Mouse (Mus musculus) heart, embryonic 12.5 days (tissue): ENCODE results near the gene Ric1. TPM values are rescaled to one million over a fixed set of nuclear protein-coding genes. Genes with fewer than 3 reads are reported as not detected.

Experiments
- ATAC-seq: fragments of 200-750 bp; cut with Nextera tagmentation; 2 replicates; pipeline ENCODE4 v1.8.0; 2017; ENCODE audit warnings: moderate TSS enrichment, moderate library complexity; ENCODE audit not compliant: insufficient number of reproducible peaks, low FRiP score
- H3K27ac ChIP-seq: fragments of 300-500 bp; sonication (generic); 2 replicates; pipeline ENCODE4 v1.5.1; 2016; ENCODE audit warnings: mild to moderate bottlenecking, moderate library complexity; ENCODE audit not compliant: poor library complexity, severe bottlenecking
- H3K27me3 ChIP-seq: fragments of 300-500 bp; sonication (generic); replicated peaks from 2 replicates; pipeline ENCODE4 v1.6.1; 2016; ENCODE audit warnings: mild to moderate bottlenecking, moderate library complexity
- H3K36me3 ChIP-seq: fragments of 300-500 bp; sonication (generic); 2 replicates; pipeline ENCODE4 v1.6.1; 2016; ENCODE audit warnings: mild to moderate bottlenecking, moderate library complexity
- H3K4me1 ChIP-seq: fragments of 300-500 bp; sonication (generic); replicated peaks from 2 replicates; pipeline ENCODE4 v1.6.1; 2016; ENCODE audit warnings: mild to moderate bottlenecking
- H3K4me2 ChIP-seq: fragments of 300-500 bp; sonication (generic); 2 replicates; pipeline ENCODE4 v1.6.1; 2016; ENCODE audit warnings: mild to moderate bottlenecking, moderate library complexity
- H3K4me3 ChIP-seq: fragments of 300-500 bp; sonication (generic); 2 replicates; pipeline ENCODE4 v1.5.1; 2016; ENCODE audit warnings: mild to moderate bottlenecking
- H3K9ac ChIP-seq: fragments of 300-500 bp; sonication (generic); 2 replicates; pipeline ENCODE4 v1.6.1; 2016; ENCODE audit warnings: mild to moderate bottlenecking, moderate library complexity
- H3K9me3 ChIP-seq: fragments of 300-500 bp; sonication (generic); replicated peaks from 2 replicates; pipeline ENCODE4 v1.6.1; 2016; ENCODE audit warnings: mild to moderate bottlenecking, moderate library complexity
- WGBS: fragments of 180-500 bp; shearing (Covaris S2); methylation state at CpG from one replicate; pipeline ENCODE4 v1.1.7; 2016; 5-methylcytosine and 5-hydroxymethylcytosine counted together
- polyA plus RNA-seq: library from polyadenylated mRNA; unstranded; fragments of >200 nt; fragmentation: Nextera tagmentation; extraction: Ambion mirVana; gene quantifications from 2 replicates; pipeline ENCODE4 v1.2.1, GENCODE M21; 2016

Gene Ric1
- polyA plus RNA-seq, 1 experiment from 2014 or later = 7.5 TPM

DNA sequence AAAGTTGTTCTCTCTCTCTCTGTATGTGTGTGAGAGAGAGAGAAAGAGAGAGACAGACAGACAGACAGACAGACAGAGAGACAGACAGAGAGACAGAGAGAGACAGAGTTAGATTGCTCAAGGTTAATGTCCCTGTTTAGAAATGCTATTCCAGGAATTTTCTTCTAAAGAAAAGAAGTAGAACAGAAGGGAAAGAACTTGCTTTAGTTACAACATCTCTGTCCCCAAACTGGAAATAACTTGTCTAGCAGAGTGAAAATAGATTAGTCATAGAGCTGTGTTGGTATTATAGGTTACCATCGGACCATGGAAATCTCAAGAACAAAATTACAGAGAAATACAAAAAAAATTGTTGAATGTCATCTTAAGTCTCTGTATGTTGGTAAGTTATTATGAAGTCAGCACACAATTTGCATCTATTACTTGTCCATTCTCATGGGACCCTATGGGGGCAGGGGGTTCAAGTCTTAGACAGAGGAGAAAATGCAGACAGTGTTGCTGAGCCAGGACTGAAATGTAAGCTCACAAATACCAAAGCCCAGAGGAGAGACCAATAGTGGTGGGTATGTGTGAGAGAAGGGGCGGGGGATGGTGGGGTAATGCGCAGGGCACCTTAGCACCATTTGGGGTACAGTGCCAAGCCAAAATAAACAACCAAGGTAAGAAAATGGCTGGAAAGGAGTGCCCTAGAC, 36.7 kb upstream of the Ric1 start:
- no peak overlapping the region for H3K4me3 ChIP-seq
- H3K4me1 ChIP-seq = peaks cover 10% of the 10 kb centered on the region
- H3K9me3 ChIP-seq = no peaks in the 10 kb centered on the region
- H3K36me3 ChIP-seq = no peaks in the 10 kb centered on the region
- 88% methylated on average over 3 of the region's 3 CpGs for WGBS
- no peak overlapping the region for H3K4me2 ChIP-seq
- H3K27me3 ChIP-seq = no peaks in the 10 kb centered on the region
- no peak for ATAC-seq
- no peak overlapping the region for H3K9ac ChIP-seq
- H3K27ac ChIP-seq = no peak overlapping the region

DNA sequence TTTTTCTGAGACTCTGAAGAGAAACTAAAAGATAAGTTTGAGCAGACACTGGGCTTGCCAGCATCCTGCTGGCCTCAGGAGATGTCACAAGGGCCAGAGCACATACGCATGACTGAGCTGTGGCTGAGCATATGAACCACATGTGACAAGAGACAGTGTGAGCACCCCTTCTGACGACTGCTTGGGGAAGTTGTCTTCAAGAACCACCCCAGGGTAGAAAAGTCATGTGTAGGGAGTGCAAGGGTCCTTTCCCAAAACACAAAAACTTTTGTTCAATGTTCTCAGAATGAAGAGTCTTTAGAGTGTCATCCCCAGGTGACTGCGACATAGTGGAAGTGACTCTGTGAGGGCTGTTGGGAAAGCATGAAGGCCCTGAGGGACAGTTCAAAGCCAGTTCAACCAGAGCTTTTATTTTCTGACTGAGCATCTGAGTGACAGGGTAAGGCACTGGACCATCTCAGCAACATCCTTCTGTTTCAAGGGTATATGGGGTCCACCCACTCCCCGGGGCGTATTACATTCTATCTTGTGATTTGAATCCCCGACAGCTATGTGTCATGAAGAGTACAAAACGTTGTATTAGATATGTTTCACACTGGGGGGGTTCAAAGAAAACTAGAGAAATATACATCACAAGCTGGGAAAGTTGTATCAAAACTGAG, 35.4 kb upstream of the Ric1 start:
- no peak overlapping the region for H3K4me2 ChIP-seq
- H3K4me1 ChIP-seq = peaks cover 10% of the 10 kb centered on the region
- no peak overlapping the region for H3K9ac ChIP-seq
- H3K27me3 ChIP-seq = no peaks in the 10 kb centered on the region
- H3K9me3 ChIP-seq = no peaks in the 10 kb centered on the region
- no peaks in the 10 kb centered on the region for H3K36me3 ChIP-seq
- 79% methylated on average over 7 of the region's 7 CpGs for WGBS
- H3K4me3 ChIP-seq = no peak overlapping the region
- ATAC-seq = no peak
- H3K27ac ChIP-seq = no peak overlapping the region

DNA sequence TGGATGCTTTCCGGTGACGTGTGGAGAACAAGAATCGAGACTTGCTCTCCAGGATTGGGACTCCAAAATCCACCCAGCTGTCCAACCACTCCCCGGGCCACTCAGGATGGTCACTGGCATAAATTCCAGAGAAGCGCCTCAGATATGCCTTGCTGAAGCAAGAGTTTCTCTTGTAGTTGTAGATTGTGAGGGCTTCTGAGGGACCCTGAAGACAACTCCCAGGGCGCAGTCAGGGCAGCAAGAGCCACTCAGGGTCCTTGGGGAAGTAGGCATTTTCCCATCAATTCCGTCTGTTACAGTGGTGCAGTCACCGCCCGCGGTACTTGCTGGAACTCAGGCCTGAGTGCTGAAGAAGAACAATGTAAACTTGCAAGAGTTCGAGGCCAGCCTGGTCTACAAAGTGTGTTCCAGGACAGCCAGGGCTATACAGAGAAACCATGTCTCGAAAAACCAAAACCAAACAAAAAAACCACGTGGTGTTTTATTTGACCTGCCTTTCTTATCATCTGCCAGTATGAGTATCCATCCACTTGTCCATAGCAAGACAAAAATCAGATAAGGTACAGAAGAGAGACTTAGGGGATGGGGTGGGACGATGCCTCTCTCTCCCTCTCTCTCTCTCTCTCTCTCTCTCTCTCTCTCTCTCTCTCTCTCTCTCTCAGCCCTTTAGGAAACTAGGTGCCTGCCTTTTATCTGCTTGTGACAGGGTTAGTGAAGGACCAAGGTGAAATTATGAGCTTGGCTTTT, 34.6 kb upstream of the Ric1 start:
- H3K4me3 ChIP-seq = no peak overlapping the region
- no peak overlapping the region for H3K27ac ChIP-seq
- no peak for ATAC-seq
- H3K4me2 ChIP-seq = no peak overlapping the region
- 79% methylated on average over 14 of the region's 14 CpGs for WGBS
- H3K9me3 ChIP-seq = no peaks in the 10 kb centered on the region
- no peaks in the 10 kb centered on the region for H3K27me3 ChIP-seq
- no peak overlapping the region for H3K9ac ChIP-seq
- H3K4me1 ChIP-seq = peaks cover 10% of the 10 kb centered on the region
- H3K36me3 ChIP-seq = no peaks in the 10 kb centered on the region

DNA sequence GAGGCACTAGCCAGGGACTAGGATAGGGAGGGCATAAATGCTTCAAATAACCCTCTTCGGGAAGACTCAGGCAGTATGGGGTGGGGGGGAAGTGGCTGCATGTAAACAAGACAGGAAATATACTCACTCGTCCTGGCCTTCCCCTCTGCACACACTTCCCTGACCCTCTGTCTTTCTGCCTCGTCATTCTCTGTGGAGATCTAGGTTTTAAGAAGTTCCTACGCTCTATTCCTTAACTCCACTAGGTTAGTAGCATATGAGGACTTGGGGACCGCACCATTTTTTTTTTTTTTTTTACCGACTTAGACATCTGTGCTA, 34.0 kb upstream of the Ric1 start:
- Histone ChIP-seq H3K4me3 (no peak overlapping the region), H3K4me2 (no peak overlapping the region), H3K36me3 (no peaks in the 10 kb centered on the region), H3K27me3 (no peaks in the 10 kb centered on the region), H3K4me1 (peaks cover 10% of the 10 kb centered on the region), H3K9me3 (no peaks in the 10 kb centered on the region), H3K27ac (no peak overlapping the region), H3K9ac (no peak overlapping the region)
- no peak for ATAC-seq
- 47% methylated on average over 6 of the region's 6 CpGs for WGBS

DNA sequence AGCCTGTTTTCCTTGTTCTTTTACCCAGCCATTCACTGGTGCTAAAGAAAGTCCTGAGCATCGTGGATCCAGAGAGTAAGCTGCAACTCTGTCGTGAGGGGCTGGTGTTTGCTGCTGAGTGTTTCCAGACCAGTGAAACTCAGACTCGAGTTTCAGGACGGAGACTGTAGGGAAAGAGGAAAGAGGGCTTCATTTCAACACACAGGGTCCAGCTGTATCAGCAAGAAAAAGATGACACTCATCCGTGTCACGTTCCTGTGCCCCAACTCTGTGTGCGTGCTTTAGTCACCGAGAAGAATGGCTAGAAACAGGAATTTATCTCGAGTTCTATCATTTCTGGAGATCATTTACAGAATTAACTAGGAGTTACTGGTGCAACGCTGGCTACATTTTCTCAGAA, 33.7 kb upstream of the Ric1 start:
- H3K27ac ChIP-seq = no peak overlapping the region
- peaks cover 10% of the 10 kb centered on the region for H3K4me1 ChIP-seq
- no peak overlapping the region for H3K4me3 ChIP-seq
- H3K9me3 ChIP-seq = no peaks in the 10 kb centered on the region
- no peak overlapping the region for H3K9ac ChIP-seq
- WGBS = 42% methylated on average over 10 of the region's 10 CpGs
- H3K36me3 ChIP-seq = no peaks in the 10 kb centered on the region
- H3K4me2 ChIP-seq = no peak overlapping the region
- ATAC-seq = no peak
- H3K27me3 ChIP-seq = no peaks in the 10 kb centered on the region

DNA sequence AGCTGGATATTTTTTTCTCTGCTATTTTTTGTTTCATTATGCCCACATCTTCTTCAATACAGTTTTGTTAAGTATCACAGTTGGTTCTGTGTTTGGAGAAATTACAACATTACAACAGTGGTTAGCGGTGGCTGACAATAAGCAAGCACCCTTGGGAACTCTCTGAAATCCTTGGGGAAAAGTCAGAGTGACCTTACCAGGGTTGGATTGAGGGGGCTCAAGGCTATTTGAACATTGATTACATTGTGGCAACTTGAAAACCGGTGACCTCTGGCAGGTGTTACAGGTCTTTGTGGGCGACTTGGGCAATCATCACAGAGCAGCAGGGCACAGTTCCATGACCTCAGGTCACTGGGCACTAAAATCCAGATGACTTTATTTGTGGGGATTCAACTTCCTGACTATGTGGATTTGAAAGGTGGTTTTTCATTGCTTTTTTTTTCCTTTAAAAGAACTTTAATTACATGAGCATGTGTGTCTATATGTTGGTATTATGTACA, 32.2 kb upstream of the Ric1 start:
- ATAC-seq = no peak
- 86% methylated on average over 3 of the region's 3 CpGs for WGBS
- H3K27ac ChIP-seq = no peak overlapping the region
- H3K27me3 ChIP-seq = no peaks in the 10 kb centered on the region
- no peak overlapping the region for H3K9ac ChIP-seq
- no peak overlapping the region for H3K4me2 ChIP-seq
- H3K36me3 ChIP-seq = no peaks in the 10 kb centered on the region
- H3K4me3 ChIP-seq = no peak overlapping the region
- H3K9me3 ChIP-seq = no peaks in the 10 kb centered on the region
- peaks cover 10% of the 10 kb centered on the region for H3K4me1 ChIP-seq

DNA sequence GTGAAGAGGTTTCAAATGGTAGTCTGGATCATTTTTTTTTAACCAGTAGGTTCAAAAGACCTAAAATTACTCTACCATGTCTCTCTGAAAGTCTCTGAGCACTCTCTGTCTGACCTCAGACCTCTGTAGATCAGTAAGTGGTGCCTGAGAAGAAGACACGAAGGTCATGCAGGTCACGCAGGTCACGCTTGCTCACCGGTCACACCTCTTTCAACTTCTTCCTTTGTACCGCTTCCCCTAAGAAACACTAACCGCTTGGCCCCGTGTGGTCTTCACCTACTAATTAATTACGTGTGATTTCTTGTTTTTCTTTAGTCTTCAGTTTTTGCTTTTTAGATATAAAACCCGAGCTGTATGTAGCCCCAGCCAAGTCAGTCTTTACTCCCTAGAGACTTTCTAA, 30.6 kb upstream of the Ric1 start:
- 77% methylated on average over 9 of the region's 9 CpGs for WGBS

DNA sequence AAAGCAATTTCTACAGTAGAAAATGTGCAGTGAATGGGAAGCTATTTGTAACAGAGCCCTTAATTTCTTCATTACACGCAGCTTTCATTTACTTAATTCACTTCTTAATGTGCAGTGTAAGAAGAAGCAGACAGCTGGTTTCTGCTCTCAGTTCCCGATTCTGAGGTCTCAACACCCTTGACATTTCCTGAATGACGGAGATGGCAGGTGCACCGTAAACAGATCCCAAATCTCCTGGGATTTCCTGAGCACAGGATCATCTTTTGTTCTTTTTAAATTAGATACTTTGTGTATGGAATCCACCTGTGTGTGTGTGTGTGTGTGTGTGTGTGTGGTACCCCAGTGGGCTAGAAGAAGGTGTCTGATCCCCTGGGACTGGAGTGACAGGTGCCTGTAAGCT, 27.6 kb upstream of the Ric1 start:
- no peaks in the 10 kb centered on the region for H3K9me3 ChIP-seq
- WGBS = 84% methylated on average over 4 of the region's 4 CpGs
- no peak for ATAC-seq
- H3K27ac ChIP-seq = no peak overlapping the region
- no peak overlapping the region for H3K9ac ChIP-seq
- no peak overlapping the region for H3K4me3 ChIP-seq
- H3K4me2 ChIP-seq = no peak overlapping the region
- no peaks in the 10 kb centered on the region for H3K36me3 ChIP-seq
- no peaks in the 10 kb centered on the region for H3K27me3 ChIP-seq
- H3K4me1 ChIP-seq = no peaks in the 10 kb centered on the region

More for the DNA sequence above, 30.6 kb upstream of the Ric1 start:
- H3K4me3 ChIP-seq = no peak overlapping the region
- H3K27ac ChIP-seq = no peak overlapping the region
- no peak overlapping the region for H3K9ac ChIP-seq
- H3K9me3 ChIP-seq = no peaks in the 10 kb centered on the region
- no peak for ATAC-seq
- no peaks in the 10 kb centered on the region for H3K27me3 ChIP-seq
- H3K36me3 ChIP-seq = no peaks in the 10 kb centered on the region
- H3K4me2 ChIP-seq = no peak overlapping the region
- H3K4me1 ChIP-seq = peaks cover 10% of the 10 kb centered on the region

DNA sequence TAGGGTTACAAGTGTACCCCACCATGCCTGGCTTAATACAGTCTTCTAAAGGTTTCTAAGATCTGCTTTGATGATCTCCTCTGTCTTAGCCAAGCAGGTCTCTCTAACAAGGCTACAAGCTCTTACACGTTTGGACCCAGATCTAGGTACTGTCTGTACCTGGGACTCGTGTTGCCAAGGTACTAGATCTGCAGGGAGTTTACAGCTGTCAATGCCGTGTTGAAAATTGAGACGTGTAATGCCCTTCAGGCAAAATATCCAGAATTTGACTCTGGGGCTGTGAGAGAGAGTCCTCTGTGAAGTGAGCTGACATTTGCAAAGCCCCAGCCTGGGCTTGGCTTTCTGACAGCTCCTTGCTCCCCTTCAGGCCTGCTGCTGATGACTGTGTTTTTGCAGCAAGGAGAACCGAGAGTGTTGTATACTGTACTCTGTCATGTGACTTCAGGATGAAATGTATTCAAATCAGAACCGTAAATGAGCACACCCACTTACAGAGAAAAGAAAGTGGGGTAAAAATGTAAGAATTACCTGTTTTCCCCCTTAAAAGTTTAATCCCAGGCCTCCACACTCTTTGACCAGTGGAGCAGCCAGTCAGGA, 26.0 kb upstream of the Ric1 start:
- H3K9ac ChIP-seq = no peak overlapping the region
- no peaks in the 10 kb centered on the region for H3K27me3 ChIP-seq
- no peak for ATAC-seq
- H3K36me3 ChIP-seq = no peaks in the 10 kb centered on the region
- H3K4me3 ChIP-seq = no peak overlapping the region
- H3K9me3 ChIP-seq = no peaks in the 10 kb centered on the region
- H3K4me1 ChIP-seq = peaks cover 3% of the 10 kb centered on the region; the same call in 1 of the 2 replicates
- no peak overlapping the region for H3K27ac ChIP-seq
- no peak overlapping the region for H3K4me2 ChIP-seq
- 79% methylated on average over 6 of the region's 6 CpGs for WGBS

DNA sequence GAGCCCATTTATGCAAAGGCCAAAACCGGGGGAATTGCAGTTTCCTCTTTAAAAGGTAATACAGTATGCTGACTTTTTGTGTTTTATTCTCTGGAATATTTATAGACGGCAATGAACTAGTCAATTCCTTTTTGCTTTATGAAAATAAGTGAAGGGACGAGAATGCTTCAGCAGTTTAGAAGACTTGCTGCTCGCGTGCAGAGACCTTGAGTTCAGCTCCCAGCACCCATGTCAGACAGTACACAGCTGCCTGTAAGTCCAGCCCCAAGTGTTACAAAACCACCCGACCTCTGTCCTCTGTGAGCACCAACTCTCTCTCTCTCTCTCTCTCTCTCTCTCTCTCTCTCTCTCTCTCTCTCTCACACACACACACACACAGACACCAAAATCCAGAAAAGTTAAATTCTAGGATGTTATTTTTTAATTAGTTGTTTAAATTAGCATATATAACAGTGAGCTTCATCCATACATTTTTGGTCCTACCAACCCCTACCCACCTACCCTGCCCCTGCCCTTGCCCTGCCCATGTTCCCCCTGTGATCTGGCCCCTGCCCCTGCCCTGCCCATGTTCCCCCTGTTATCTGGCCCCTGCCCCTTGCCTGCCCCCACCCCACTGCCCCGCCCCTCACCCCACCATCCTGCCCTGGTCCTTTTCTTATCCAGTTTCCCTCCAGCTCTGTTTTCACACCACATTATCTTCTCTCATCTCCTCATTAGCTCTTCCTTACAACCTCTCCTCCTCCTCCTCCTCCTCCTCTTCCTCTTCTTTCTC, 25.1 kb upstream of the Ric1 start:
- peaks cover 3% of the 10 kb centered on the region; the same call in 1 of the 2 replicates for H3K4me1 ChIP-seq

More for the DNA sequence above, 25.1 kb upstream of the Ric1 start:
- no peak overlapping the region for H3K9ac ChIP-seq
- 69% methylated on average over 7 of the region's 7 CpGs for WGBS
- no peak overlapping the region for H3K4me2 ChIP-seq
- ATAC-seq = no peak
- H3K27ac ChIP-seq = no peak overlapping the region
- H3K4me3 ChIP-seq = no peak overlapping the region
- H3K36me3 ChIP-seq = no peaks in the 10 kb centered on the region
- H3K9me3 ChIP-seq = no peaks in the 10 kb centered on the region
- no peaks in the 10 kb centered on the region for H3K27me3 ChIP-seq
